Mouse (Mus musculus) heart, embryonic 13.5 days (tissue): ENCODE measurements around the gene Gm28041. TPM values are rescaled to one million over a fixed set of nuclear protein-coding genes. Genes with fewer than 3 reads are reported as not detected.
A peak's percentile ranks its signal among the peaks of the same experiment; 100 is the strongest.

ENCODE experiments used
- ATAC-seq: fragments of 200-750 bp; cut with Nextera tagmentation; 2 replicates; pipeline ENCODE4 v1.8.0; 2017; ENCODE audit warnings: moderate TSS enrichment; ENCODE audit not compliant: insufficient number of reproducible peaks, low FRiP score, low TSS enrichment; ENCODE audit errors: extremely low read depth
- H3K27ac ChIP-seq: fragments of 300-500 bp; sonication (generic); replicated peaks from 2 replicates; pipeline ENCODE4 v1.5.1; 2015; ENCODE audit warnings: moderate library complexity, mild to moderate bottlenecking, inconsistent platforms
- H3K27me3 ChIP-seq: fragments of 300-500 bp; sonication (generic); replicated peaks from 2 replicates; pipeline ENCODE4 v1.6.1; 2015; ENCODE audit warnings: mild to moderate bottlenecking, inconsistent platforms
- H3K36me3 ChIP-seq: fragments of 300-500 bp; sonication (generic); 2 replicates; pipeline ENCODE4 v1.6.1; 2015; ENCODE audit warnings: mild to moderate bottlenecking, inconsistent platforms
- H3K4me1 ChIP-seq: fragments of 300-500 bp; sonication (generic); 2 replicates; pipeline ENCODE4 v1.6.1; 2015; ENCODE audit warnings: inconsistent platforms
- H3K4me2 ChIP-seq: fragments of 300-500 bp; sonication (generic); 2 replicates; pipeline ENCODE4 v1.6.1; 2015; ENCODE audit warnings: inconsistent platforms, mild to moderate bottlenecking, moderate library complexity
- H3K4me3 ChIP-seq: fragments of 300-500 bp; sonication (generic); 2 replicates; pipeline ENCODE4 v1.5.1; 2015; ENCODE audit warnings: moderate library complexity, mild to moderate bottlenecking, inconsistent platforms
- H3K9ac ChIP-seq: fragments of 300-500 bp; sonication (generic); 2 replicates; pipeline ENCODE4 v1.6.1; 2015; ENCODE audit warnings: inconsistent platforms, mild to moderate bottlenecking, moderate library complexity
- H3K9me3 ChIP-seq: fragments of 300-500 bp; sonication (generic); 2 replicates; pipeline ENCODE4 v1.6.1; 2016; ENCODE audit warnings: inconsistent platforms
- WGBS: fragments of 180-500 bp; shearing (Covaris S2); methylation state at CpG from one replicate; pipeline ENCODE4 v1.1.7; 2015; ENCODE audit warnings: mixed read lengths; 5-methylcytosine and 5-hydroxymethylcytosine counted together
- polyA plus RNA-seq: library from polyadenylated mRNA; unstranded; fragments of >200 nt; fragmentation: Nextera tagmentation; extraction: Ambion mirVana; gene quantifications from 2 replicates; pipeline ENCODE4 v1.2.1, GENCODE M21; 2015

Gene Gm28041
- polyA plus RNA-seq, 1 experiment from 2014 or later, result 0.45 TPM

DNA sequence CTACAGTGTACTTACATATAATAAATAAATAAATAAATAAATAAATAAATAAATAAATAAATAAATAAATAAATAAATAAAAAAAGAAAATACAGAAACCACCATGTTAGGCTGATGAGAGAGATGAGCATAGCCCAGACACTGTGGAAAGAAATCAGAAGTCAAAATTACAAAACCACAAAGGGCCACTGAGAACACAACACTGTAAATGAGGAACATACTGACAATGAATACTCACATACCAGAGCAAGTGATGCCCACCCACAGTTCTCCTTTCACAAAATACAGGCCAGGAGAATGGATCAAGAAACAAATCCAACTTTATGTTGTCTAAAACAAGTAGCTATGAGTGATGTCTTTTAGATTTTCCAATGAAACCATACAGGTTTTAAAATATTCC is 23.7 kb downstream of the Gm28041 start:
- Histone ChIP-seq H3K9ac (no peak overlapping the region), H3K4me3 (no peak overlapping the region), H3K27me3 (no peaks in the 10 kb centered on the region), H3K36me3 (peaks cover under 1% of the 10 kb centered on the region; the same call in 1 of the 2 replicates), H3K9me3 (no peaks in the 10 kb centered on the region), H3K27ac (no peak overlapping the region), H3K4me1 (no peaks in the 10 kb centered on the region), H3K4me2 (no peak overlapping the region)
- no peak for ATAC-seq

DNA sequence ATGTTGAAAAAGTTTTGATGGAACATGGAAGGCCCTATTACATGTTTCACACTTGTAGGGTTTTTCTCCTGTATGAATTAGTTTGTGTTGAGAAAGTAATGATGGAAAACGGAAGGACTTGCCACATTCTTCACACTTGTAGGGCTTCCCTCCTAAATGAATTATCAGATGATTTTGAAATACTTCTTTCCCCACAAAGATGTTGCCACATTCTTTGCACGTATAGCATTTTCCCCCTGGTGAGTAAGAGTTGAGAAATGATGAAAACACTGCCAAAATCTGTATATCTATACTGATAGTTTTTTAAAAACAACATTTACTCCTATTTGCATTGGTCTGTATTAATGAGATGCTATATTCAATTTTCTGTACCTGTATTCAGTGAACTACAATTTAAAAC is 32.1 kb downstream of the Gm28041 start:
- H3K4me3 ChIP-seq, result no peak overlapping the region
- peaks cover 53% of the 10 kb centered on the region for H3K36me3 ChIP-seq
- no peak overlapping the region for H3K9ac ChIP-seq
- H3K4me1 ChIP-seq, result no peaks in the 10 kb centered on the region
- H3K4me2 ChIP-seq, result no peak overlapping the region
- no peak for ATAC-seq
- no peaks in the 10 kb centered on the region for H3K9me3 ChIP-seq
- no peaks in the 10 kb centered on the region for H3K27me3 ChIP-seq
- 82% methylated on average over 2 of the region's 2 CpGs for WGBS
- no peak overlapping the region for H3K27ac ChIP-seq

DNA sequence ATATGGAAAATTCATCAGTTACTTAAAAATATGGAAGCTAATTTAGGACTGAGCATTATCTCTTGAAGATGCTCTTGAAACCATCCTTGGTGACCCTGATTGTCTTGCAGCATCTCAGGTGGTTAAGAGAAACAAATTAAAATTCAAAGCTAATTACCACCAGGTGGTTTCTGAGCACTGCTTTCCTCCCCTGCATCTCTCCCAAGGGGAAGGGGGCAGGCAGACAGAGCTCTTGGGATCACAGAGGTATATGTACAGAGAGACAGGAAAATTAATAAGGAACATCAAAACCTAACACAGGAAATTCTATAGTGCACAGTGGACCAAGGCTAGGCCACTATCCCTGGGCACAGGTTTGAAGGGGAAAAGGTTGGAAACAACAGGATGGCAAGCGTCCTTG is 42.7 kb downstream of the Gm28041 start:
- Histone ChIP-seq H3K27me3 (no peaks in the 10 kb centered on the region), H3K9ac (peak overlapping the region; percentile 83), H3K4me3 (peak overlapping the region; percentile 67), H3K9me3 (no peaks in the 10 kb centered on the region), H3K4me2 (peak overlapping the region; percentile 81), H3K27ac (peak overlapping the region; percentile 66), H3K36me3 (no peaks in the 10 kb centered on the region), H3K4me1 (peaks cover 11% of the 10 kb centered on the region)
- ATAC-seq, result no peak
- WGBS, result 59% methylated on average over 1 of the region's 1 CpGs

GRCm38 (mm10) chr13:67332019-67332724 is 43.4 kb downstream of the Gm28041 start, which contains the start of gene Zfp595:
Gene Zfp595 (minus strand): TSS chr13:67332570.
- ATAC-seq, result peak; percentile 70
- Histone ChIP-seq H3K27me3 (no peaks in the 10 kb centered on the region), H3K4me1 (peaks cover 11% of the 10 kb centered on the region), H3K9ac (peak within 1 kb of the TSS; percentile 83), H3K4me2 (peak within 1 kb of the TSS; percentile 81), H3K4me3 (peak within 1 kb of the TSS; percentile 67), H3K36me3 (no peaks in the 10 kb centered on the region), H3K27ac (peak within 1 kb of the TSS; percentile 66), H3K9me3 (no peaks in the 10 kb centered on the region)
- 13% methylated on average over 17 of the region's 17 CpGs for WGBS

GRCm38 (mm10) chr13:67306718-67307117 is 68.8 kb downstream of the Gm28041 start:
- H3K27me3 ChIP-seq, result no peaks in the 10 kb centered on the region
- ATAC-seq, result no peak; the same call in 1 of the 2 replicates
- peak overlapping the region; percentile 73 for H3K4me3 ChIP-seq
- peak overlapping the region; percentile 70 for H3K4me2 ChIP-seq
- H3K27ac ChIP-seq, result peak overlapping the region; percentile 43; the same call in 1 of the 2 replicates
- peaks cover 11% of the 10 kb centered on the region for H3K4me1 ChIP-seq
- no peaks in the 10 kb centered on the region for H3K36me3 ChIP-seq
- H3K9ac ChIP-seq, result peak overlapping the region; percentile 86
- H3K9me3 ChIP-seq, result 0 out of 2 replicates have a peak, but pooled peaks cover under 1% of the 10 kb centered on the region
- 28% methylated on average over 5 of the region's 5 CpGs for WGBS

- Histone ChIP-seq H3K27ac (peak within 1 kb of the TSS; percentile 71), H3K9me3 (no peaks in the 10 kb centered on the region), H3K4me2 (peak within 1 kb of the TSS; percentile 70), H3K4me3 (peak within 1 kb of the TSS; percentile 73), H3K27me3 (no peaks in the 10 kb centered on the region), H3K36me3 (no peaks in the 10 kb centered on the region), H3K9ac (peak within 1 kb of the TSS; percentile 86), H3K4me1 (peaks cover 11% of the 10 kb centered on the region)
- WGBS, result 9% methylated on average over 16 of the region's 16 CpGs
- ATAC-seq, result peak; percentile 92
Measured at GRCm38 (mm10) chr13:67305822-67306672, 69.5 kb downstream of the Gm28041 start, which contains the start of gene Zfp457. Gene Zfp457 (minus strand): TSS chr13:67306485.

Other genes starting within 250 kb of the Gm28041 start
- gene Rsl1, start 202.6 kb downstream of the Gm28041 start, polyA plus RNA-seq, result 4.6 and 6.1 TPM in 2 replicates
- 0.94 and 1.2 TPM in 2 replicates for gene Zfp455, start 181.2 kb downstream of the Gm28041 start, polyA plus RNA-seq
- 0.84 and 1.4 TPM in 2 replicates for gene Zfp458, start 97.3 kb downstream of the Gm28041 start, polyA plus RNA-seq
- 0.74 and 1.2 TPM in 2 replicates for gene Zfp457, start 69.2 kb downstream of the Gm28041 start, polyA plus RNA-seq
- gene Zfp595, start 43.2 kb downstream of the Gm28041 start, polyA plus RNA-seq, result 1.6 TPM in 2 replicates
- gene Gm28044, start 15.2 kb downstream of the Gm28041 start, polyA plus RNA-seq, result 0.39 and 0.49 TPM in 2 replicates
- 0.56 and 0.69 TPM in 2 replicates for gene Zfp953, start 15.1 kb downstream of the Gm28041 start, polyA plus RNA-seq
- gene Zfp456, start 77 bp upstream of the Gm28041 start, polyA plus RNA-seq, result 1.0 and 1.2 TPM in 2 replicates
- 2.9 and 4.4 TPM in 2 replicates for gene Zfp429, start 24.1 kb upstream of the Gm28041 start, polyA plus RNA-seq
- 0.28 and 0.31 TPM in 2 replicates for gene Zfp459, start 45.7 kb upstream of the Gm28041 start, polyA plus RNA-seq
- 4.5 and 4.9 TPM in 2 replicates for gene Zfp874a, start 75.9 kb upstream of the Gm28041 start, polyA plus RNA-seq
- gene Zfp874b, start 108.5 kb upstream of the Gm28041 start, polyA plus RNA-seq, result 1.8 and 2.4 TPM in 2 replicates
- gene Zfp58, start 124.8 kb upstream of the Gm28041 start, polyA plus RNA-seq, result 8.1 and 8.6 TPM in 2 replicates
- not detected in 2 replicates for gene Gm26965, start 150.4 kb upstream of the Gm28041 start, polyA plus RNA-seq
- 13.3 and 15.4 TPM in 2 replicates for gene Zfp87, start 150.4 kb upstream of the Gm28041 start, polyA plus RNA-seq
- gene Zfp748, start 178.1 kb upstream of the Gm28041 start, polyA plus RNA-seq, result 5.7 and 7.3 TPM in 2 replicates
- gene Zfp729b, start 234.0 kb upstream of the Gm28041 start, polyA plus RNA-seq, result 2.1 and 2.3 TPM in 2 replicates